Mouse (Mus musculus): ENCODE measurements around the gene Zfp472. TPM values are rescaled to one million over a fixed set of nuclear protein-coding genes. Genes with fewer than 3 reads are reported as not detected.
A peak's percentile ranks its signal among the peaks of the same experiment; 100 is the strongest.
"Not testable (repeated sequence)": the region's sequence is repeated elsewhere in the genome, so short reads cannot be mapped to it uniquely, and the experiment has no call there.

The Zfp472 gene
- polyA plus RNA-seq, 1 experiment = 4.6 TPM

DNA sequence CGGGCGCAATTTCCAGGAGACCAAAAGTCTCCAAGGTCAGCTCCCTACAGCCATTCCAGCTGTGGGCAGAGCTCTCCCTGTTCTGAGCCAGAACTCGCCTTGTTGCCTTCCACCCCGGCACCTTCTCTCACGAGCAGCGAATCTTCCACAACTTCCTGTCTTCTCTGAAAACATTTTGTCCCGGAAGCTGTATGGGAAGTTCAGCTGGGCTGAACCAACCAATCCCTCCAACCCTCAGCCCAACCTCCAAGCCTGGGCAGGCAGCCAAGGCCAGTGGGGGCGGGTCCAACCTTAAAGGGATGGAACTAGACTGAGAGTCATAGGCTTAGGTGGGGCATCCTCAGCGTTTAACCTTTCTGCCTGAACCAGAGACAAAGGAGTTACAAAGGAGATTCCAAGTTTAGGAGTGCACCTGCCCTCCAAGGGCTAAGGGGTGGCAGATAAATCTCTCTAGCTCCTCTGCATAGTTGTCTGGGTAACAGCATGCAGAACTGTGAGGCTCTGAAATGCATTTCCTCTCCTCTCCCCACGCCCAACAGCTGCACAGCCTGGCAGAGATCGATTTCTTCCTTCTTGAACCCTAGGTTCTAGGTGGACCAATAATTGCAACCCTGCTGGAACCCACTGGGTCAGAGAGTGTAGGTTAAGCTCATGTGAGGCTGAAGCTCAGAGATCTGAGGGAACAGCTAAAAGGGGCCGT, 18.2 kb upstream of the Zfp472 start, which contains the start of gene Cyp4f13:
Gene Cyp4f13 (minus strand): TSS at position 188 of the 700 bp plus-strand sequence.
- TF ChIP-seq CTCF (IDR thresholded peaks at IDR 0.05; ENCODE audit: borderline replicate concordance, extremely low read depth, insufficient read depth, insufficient read length) (no peak), POLR2A (IDR thresholded peaks at IDR 0.05; ENCODE audit: borderline replicate concordance, extremely low read depth, insufficient read depth, insufficient read length, poor library complexity, severe bottlenecking) (no peak)
- DNase-seq (ENCODE audit: low read depth) = peak; percentile 93

DNA sequence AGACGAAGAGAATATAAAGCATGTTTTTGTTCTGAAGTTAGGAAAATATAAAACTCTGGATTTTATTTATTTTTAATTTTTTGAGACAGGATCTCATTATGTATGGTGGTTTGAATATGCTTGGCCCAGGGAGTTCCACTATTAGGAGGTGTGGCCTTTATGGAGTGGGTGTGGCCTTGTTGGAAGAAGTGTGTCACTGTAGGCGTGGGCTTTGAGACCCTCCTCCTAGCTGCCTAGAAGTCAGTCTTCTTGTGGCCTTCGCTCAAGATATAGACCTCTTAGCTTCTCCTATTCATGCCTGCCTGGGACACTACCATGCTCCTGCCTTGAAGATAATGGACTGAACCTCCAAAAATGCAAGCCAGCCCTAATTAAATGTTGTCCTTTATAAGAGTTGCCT, 15.5 kb upstream of the Zfp472 start:
- no peak for DNase-seq (ENCODE audit: low read depth)
- TF ChIP-seq CTCF (IDR thresholded peaks at IDR 0.05; ENCODE audit: borderline replicate concordance, extremely low read depth, insufficient read depth, insufficient read length) (no peak), POLR2A (IDR thresholded peaks at IDR 0.05; ENCODE audit: borderline replicate concordance, extremely low read depth, insufficient read depth, insufficient read length, poor library complexity, severe bottlenecking) (no peak)

DNA sequence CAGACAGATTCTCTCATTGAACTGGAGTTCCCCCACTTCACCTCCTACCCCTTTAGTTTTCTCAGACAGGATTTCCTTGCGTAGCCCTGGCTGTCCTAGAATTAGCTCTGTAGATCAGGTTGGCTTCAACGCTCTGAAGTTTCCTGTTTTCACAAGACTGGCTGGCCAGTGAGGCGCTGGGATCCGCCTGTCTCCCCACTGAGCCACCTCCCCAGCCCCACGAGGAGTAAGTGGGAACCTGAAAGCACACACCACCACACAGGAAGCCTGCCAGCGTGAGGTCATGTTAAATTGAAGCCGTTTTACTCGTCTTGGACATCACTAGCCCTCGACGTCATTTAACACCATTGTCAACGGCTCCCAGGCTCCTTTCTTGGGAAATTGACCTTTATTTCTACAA, 14.6 kb upstream of the Zfp472 start:
- TF ChIP-seq POLR2A (IDR thresholded peaks at IDR 0.05; ENCODE audit: borderline replicate concordance, extremely low read depth, insufficient read depth, insufficient read length, poor library complexity, severe bottlenecking) (no peak), CTCF (IDR thresholded peaks at IDR 0.05; ENCODE audit: borderline replicate concordance, extremely low read depth, insufficient read depth, insufficient read length) (no peak)
- DNase-seq (ENCODE audit: low read depth) = no peak

DNA sequence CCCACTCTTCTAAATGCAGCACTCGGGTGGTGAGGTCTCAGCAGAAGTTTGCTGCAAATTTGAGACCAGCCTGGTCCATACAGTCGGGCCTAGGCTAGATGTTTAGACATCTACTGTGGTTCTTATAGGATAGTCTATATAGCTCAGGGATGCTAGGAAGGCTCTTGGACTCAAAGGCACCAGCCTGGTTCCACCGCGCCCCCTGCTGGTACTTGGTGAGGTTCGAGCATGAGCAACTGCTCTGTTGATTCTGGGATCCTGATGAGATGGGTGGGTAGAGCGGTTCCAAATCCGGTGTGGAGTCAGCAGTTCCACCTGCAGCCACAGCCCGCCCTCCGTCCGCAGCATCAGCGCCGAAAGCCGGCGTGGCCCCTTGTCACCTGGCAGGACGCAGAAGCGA, 14.2 kb upstream of the Zfp472 start:
- DNase-seq (ENCODE audit: low read depth) = peak; percentile 73
- TF ChIP-seq CTCF (IDR thresholded peaks at IDR 0.05; ENCODE audit: borderline replicate concordance, extremely low read depth, insufficient read depth, insufficient read length) (peak; percentile 67), POLR2A (IDR thresholded peaks at IDR 0.05; ENCODE audit: borderline replicate concordance, extremely low read depth, insufficient read depth, insufficient read length, poor library complexity, severe bottlenecking) (no peak)

DNA sequence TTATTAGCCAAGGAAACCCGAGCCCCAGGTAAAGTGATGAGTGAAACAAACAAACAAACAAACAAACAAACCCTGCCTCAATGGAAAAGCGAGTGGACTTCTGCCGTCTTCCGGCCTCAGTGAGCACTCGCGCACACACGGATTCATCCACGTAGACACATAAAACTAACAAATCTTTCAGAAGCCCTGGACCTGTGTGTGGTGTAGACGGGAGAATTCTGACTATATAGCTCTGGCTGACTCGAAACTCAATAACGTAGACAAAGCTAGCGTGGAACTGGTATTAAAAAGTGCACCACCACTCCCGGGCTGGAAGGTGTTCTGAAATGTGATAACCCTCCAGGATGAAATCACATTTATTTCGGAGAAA, 376 bp upstream of the Zfp472 start:
- no peak for DNase-seq (ENCODE audit: low read depth)
- TF ChIP-seq POLR2A (IDR thresholded peaks at IDR 0.05; ENCODE audit: borderline replicate concordance, extremely low read depth, insufficient read depth, insufficient read length, poor library complexity, severe bottlenecking) (no peak), CTCF (IDR thresholded peaks at IDR 0.05; ENCODE audit: borderline replicate concordance, extremely low read depth, insufficient read depth, insufficient read length) (no peak)

DNA sequence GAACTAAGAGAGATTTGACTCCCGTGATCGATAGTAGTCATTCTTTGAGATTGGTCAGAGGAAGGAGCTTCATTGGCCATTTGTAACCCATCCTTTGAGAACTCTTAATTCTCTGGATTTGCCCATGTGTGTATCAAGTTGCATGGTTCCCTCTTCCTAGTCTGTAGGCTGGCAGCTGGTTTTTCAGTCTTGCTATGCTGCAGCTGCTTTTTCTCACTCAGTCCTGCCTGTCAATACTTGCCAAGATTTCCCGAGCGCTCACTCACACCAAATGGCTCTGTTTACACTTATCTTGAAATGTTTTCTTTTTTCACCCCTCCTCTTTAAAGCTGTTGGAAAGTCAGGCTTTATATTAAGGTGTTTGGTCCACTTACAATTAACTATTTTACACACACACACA, 15.7 kb downstream of the Zfp472 start:
- no peak for TF ChIP-seq POLR2A (IDR thresholded peaks at IDR 0.05; ENCODE audit: borderline replicate concordance, extremely low read depth, insufficient read depth, insufficient read length, poor library complexity, severe bottlenecking)
- no peak for TF ChIP-seq CTCF (IDR thresholded peaks at IDR 0.05; ENCODE audit: borderline replicate concordance, extremely low read depth, insufficient read depth, insufficient read length)
- DNase-seq (ENCODE audit: low read depth) = peak; percentile 11

DNA sequence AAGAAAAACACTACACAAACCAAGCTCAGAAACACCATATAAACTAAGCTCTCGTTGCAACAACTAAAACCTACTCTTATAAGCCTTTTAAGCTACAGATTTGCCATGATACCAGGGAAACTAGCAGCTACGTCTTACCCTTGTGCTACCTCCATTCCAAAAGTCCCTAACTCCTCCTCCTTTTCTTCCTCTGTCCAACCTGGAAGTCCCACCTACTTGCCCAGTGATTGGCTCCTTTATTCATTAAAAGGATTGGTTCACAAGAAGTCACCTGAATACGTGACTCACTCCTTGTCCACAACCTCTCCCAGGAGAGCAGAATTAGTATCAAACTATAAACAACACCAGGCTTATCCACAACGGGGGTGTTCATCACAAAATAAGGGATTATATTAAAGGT, 20.7 kb downstream of the Zfp472 start:
- no peak for DNase-seq (ENCODE audit: low read depth)
- TF ChIP-seq CTCF (IDR thresholded peaks at IDR 0.05; ENCODE audit: borderline replicate concordance, extremely low read depth, insufficient read depth, insufficient read length) = no peak
- no peak for TF ChIP-seq POLR2A (IDR thresholded peaks at IDR 0.05; ENCODE audit: borderline replicate concordance, extremely low read depth, insufficient read depth, insufficient read length, poor library complexity, severe bottlenecking)

DNA sequence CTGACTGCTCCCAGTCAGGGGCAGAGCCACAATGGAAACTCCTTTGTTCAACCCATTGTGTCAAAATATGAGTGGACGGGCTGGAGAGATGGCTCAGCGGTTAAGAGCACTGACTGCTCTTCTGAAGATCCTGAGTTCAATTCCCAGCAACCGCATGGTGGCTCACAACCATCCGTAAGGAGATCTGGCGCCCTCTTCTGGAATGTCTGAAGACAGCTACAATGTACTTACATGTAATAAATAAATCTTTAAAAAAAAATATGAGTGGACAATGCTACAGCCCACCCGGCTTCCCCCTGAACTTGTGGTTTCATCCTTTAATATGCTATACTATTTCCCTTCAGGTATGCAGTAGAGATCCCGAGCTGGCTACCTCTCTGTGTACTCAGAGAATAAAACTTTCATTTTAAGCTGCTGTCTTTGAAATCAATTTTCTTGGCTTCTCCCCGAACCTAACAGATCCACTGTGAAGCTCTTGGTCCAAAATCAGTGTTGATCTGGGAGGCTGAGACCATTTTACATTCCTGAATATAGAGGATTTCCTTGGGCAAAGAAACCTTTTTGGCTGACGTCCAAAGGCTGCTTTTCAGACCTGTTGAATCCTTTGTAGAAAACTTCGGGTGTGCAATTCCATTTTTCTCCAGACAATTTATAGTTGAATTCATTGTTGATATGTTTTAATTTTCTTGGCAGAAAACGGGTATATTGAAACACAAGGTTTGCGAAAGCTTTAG, 26.5 kb downstream of the Zfp472 start:
- TF ChIP-seq CTCF (IDR thresholded peaks at IDR 0.05; ENCODE audit: borderline replicate concordance, extremely low read depth, insufficient read depth, insufficient read length) (no peak), POLR2A (IDR thresholded peaks at IDR 0.05; ENCODE audit: borderline replicate concordance, extremely low read depth, insufficient read depth, insufficient read length, poor library complexity, severe bottlenecking) (no peak)
- peak; percentile 33 for DNase-seq (ENCODE audit: low read depth)

DNA sequence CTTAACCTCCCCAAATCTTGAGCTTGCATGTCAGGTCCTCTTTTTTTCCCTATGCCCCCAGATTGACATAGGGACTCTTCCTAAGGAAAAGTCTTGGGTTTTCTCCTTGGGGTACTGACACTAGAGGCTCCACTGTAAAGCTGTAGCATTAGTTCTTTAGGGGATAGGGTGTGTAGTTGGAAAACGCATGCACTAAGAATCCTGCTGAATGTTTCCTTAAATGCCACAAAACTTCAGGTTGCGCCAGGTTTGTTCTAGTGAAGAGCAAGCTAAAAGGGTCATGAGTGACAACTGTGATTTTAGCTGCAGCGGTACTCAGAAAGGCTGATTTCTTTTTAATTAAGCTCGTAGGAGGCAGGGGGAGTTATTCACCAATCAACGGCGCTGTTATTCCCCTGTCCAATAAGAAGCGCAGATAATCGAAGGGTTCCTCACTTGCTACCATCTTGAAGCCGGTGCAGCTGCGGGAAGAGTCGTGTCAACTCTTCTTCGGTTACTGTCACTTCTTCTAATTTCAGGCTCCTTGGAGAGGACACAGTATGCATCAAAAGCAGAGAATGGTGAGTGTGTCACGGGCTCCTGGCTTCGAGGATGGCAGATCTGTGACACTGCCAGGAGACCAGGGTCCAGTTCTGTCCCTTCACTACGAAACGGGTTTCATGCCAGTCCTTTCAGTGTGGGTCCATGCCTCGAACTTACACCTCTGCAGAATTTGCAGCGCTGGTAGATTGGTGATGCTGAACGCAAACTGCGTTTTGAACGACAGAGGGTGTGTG, 27.3 kb downstream of the Zfp472 start, which contains the start of gene Zfp952:
Gene Zfp952 (plus strand): TSS at position 431 of the 776 bp plus-strand sequence.
- peak; percentile 27; the same call in 1 of the 2 replicates for TF ChIP-seq POLR2A (IDR thresholded peaks at IDR 0.05; ENCODE audit: borderline replicate concordance, extremely low read depth, insufficient read depth, insufficient read length, poor library complexity, severe bottlenecking)
- TF ChIP-seq CTCF (IDR thresholded peaks at IDR 0.05; ENCODE audit: borderline replicate concordance, extremely low read depth, insufficient read depth, insufficient read length) = no peak
- peak; percentile 97 for DNase-seq (ENCODE audit: low read depth)

DNA sequence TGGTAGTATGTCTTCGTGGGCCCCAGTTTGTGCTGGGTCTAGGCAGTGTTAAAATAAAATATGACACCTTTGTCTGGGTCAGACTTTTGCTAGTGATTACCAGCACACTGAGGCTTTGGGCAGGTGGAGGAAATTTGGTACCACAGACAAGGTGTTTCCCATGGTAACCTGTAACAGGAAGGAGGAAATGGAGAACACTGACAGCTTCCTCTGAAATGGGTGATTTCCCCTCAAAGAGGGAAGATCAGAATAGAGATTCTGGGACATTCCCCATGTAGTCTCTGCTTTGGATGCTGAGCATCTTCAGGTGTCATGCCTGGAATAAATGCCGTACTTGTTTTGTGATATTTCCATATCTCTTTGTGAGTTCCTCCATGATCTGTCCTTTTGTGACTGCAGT, 32.9 kb downstream of the Zfp472 start:
- no peak for TF ChIP-seq POLR2A (IDR thresholded peaks at IDR 0.05; ENCODE audit: borderline replicate concordance, extremely low read depth, insufficient read depth, insufficient read length, poor library complexity, severe bottlenecking)
- no peak for TF ChIP-seq CTCF (IDR thresholded peaks at IDR 0.05; ENCODE audit: borderline replicate concordance, extremely low read depth, insufficient read depth, insufficient read length)
- DNase-seq (ENCODE audit: low read depth) = no peak

DNA sequence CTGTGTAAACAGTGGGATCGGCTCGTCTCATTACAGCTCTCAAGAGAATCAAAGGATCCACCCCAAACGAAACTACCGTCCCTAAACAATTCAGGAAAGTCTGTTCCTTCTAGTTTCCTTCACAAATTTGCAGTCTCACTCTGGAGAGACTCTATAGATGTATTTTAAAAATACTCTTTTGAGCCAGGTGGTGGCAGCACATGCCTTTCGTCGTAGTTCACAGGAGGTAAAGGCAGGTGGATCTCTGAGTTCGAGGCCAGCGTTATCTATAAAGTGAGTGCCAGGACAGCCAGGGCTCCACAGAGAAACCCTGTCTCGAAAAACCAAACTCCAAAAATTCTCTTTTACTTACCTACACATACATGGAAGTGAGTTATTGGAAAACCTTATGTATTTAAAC, 42.7 kb downstream of the Zfp472 start:
- no peak for DNase-seq (ENCODE audit: low read depth)
- TF ChIP-seq POLR2A (IDR thresholded peaks at IDR 0.05; ENCODE audit: borderline replicate concordance, extremely low read depth, insufficient read depth, insufficient read length, poor library complexity, severe bottlenecking) (no peak), CTCF (IDR thresholded peaks at IDR 0.05; ENCODE audit: borderline replicate concordance, extremely low read depth, insufficient read depth, insufficient read length) (no peak)

DNA sequence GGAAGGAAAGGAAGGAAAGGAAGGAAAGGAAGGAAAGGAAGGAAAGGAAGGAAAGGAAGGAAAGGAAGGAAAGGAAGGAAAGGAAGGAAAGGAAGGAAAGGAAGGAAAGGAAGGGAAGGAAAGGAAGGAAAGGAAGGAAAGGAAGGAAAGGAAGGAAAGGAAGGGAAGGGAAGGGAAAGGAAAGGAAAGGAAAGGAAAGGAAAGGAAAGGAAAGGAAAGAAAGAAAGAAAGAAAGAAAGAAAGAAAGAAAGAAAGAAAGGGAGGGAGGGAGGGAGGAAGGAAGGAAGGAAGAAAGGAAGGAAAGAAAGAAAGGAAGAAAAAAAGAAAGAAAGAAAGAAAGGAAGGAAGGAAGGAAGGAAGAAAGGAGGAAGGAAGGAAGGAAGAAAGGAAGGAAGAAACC, 54.8 kb downstream of the Zfp472 start:
- not testable (repeated sequence) for DNase-seq (ENCODE audit: low read depth)

Measured in brain, embryonic 14.5 days (tissue).